Mouse (Mus musculus) adipocyte (in vitro differentiated cells): ENCODE data around the gene Krt79.

Experiments used
- DNase-seq: peaks from one replicate; pipeline ENCODE4 v3.0.0-alpha.2; 2016; ENCODE audit warnings: low spot score

The Krt79 gene

DNA sequence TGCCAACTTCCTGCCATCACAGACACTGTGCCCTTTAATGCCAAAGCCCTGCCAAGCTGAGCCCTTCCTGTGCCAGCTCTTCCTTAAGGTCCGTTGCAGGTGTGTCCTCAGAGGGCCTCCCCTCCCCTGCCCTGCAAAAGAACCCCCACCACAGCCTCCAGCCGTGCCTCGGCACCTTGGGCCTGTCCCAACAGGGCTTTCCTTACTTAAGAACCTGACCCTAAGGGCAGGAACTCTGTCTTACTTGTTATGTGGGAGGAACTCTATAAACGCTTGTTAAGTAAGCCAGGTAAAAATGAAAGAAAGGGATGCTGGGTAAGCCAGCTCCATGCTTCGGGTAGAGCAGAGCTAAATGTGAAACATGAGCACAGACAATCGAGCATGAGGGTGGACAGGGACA, 7.1 kb downstream of the Krt79 start:
- no peak for DNase-seq

DNA sequence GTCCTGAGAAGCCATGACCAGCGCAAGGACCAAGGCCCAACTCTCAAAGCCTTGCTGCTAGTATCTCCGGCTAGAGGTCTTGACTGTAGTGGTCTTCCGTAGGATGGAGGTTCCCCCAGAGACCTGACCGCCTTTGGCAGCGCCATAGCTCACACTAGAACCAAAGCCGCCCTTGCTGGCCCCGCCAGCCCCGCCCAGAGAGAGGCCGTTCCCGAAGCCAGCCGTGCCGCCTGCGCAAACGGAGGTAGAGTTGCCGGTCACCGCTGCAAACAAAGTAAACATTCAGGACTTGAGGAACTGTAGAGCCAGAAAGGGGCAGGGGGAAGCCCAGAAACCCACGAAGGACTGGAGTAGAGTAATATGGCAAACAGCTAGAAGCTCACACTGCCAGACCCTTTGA, 10.5 kb downstream of the Krt79 start:
- DNase-seq = no peak

DNA sequence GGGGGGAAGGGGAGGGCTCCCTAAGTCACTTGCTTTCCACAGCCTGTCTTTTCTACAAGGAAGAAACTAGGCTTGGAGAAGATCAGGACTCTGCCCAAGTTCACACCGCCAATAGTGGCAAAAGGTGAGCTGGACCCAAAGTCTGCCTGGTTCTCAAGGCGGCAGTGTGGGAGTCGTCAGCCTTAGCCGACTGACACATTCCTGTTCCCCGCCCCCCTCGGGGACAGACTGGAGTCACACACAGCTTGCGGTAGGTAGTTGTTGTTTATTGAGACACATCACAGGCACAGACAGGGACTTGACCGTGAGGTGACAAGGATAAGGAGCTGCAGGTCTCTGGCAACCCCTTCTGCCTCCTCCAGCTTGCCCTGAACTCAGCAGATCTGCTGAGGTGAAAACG, 11.0 kb downstream of the Krt79 start:
- peak; percentile 50 for DNase-seq

- peak; percentile 85 for DNase-seq
These were observed 12.6 kb downstream of the Krt79 start for GRCm38 (mm10) chr15:101927340-101928080.

DNA sequence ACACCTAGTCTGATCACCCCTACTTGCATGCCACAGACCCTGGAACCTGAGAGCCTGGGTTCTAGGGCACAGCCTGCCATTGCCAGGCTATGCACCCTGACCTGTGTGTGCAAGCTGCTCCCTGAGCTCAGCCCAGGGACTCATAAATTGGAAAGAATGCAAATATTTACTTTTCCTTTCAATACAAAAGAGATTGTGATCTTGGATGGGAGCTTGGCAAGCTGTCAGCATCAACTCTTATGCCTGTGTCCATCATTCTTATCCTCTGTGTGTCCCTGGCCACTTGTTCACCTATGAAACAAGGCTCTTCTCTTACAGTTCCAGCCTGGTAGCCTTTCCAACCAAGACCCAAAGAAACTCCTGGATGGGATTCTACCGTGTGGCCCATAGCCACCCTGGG, 15.1 kb downstream of the Krt79 start:
- no peak for DNase-seq

DNA sequence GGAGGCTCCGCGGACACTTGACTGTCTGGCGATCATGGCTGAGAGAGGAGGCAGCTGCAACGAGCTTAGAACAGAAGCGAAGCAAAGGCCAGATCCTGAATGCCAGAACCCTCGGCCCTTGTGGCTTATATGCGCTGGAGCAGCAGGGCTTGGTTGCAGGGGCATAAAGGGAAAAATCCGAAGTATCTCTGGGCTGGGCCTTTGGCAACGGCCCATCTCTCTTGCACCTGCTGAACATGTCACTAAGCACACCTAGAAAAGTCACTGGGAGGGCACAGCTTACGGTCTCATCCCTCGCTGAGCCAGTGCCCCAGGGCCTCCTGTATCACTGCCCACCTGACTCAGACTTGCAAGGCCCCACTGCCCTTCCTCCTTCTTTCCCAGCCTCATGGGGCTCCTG, 15.5 kb downstream of the Krt79 start, which contains the start of gene Krt4:
Krt4 (minus strand) TSS at position 101 of the 400 bp plus-strand sequence.
- no peak for DNase-seq

DNA sequence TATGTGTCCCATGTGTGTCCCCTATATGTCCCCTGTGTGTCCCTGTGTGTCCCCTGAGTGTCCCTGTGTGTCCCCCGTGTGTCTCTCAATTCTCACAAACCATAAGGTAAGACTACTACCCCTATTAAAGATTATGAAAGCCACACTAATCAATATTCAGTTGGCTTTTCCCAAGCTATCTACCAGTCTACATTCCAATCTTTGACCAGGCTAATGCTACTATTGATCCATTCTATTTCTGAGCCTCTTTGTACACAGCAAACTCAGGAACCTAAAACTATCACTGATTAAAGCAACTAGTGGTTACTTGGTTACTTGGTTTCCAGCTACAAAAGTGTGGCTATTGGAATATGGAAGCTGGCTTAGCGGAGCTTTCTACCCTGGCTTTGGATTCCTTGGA, 17.8 kb downstream of the Krt79 start:
- DNase-seq = no peak

DNA sequence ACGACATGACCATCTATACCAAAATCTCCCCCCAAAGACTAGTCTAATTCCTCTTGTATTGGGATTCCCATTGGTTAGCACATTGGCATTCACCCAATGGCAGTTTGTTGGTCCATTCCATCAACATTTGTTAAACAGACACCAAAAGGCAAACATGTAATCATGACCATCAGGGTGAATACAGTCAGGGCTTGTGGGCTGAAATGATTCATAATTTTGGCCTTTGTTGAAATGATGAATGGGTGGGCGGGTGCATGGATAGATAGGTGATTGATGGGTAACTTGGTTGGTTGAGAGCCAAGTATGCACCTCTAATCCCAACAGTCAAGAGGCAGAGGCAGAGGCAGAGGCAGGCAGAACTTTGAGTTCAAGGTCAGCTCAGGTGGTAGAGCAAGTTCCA, 24.1 kb downstream of the Krt79 start:
- DNase-seq = no peak

DNA sequence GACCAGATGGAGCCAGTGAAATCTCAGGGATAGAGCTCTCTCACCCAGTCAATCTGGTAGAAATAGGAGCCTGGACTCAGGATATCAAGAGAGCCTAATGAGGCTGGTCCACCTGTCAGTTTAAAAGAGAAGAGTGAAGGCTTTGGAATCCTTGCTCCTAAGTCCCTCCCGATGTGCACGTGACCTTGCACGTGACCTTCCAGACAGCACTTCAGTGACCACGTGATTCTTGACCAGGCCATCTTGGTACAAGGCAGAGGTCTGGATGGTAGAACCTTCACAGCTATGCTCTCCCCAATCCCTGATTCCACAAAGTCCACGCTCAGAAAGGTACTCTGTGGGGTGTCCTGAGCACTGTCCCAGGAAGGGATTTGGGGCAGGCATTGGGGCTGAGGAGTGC, 35.3 kb downstream of the Krt79 start:
- DNase-seq = no peak

DNA sequence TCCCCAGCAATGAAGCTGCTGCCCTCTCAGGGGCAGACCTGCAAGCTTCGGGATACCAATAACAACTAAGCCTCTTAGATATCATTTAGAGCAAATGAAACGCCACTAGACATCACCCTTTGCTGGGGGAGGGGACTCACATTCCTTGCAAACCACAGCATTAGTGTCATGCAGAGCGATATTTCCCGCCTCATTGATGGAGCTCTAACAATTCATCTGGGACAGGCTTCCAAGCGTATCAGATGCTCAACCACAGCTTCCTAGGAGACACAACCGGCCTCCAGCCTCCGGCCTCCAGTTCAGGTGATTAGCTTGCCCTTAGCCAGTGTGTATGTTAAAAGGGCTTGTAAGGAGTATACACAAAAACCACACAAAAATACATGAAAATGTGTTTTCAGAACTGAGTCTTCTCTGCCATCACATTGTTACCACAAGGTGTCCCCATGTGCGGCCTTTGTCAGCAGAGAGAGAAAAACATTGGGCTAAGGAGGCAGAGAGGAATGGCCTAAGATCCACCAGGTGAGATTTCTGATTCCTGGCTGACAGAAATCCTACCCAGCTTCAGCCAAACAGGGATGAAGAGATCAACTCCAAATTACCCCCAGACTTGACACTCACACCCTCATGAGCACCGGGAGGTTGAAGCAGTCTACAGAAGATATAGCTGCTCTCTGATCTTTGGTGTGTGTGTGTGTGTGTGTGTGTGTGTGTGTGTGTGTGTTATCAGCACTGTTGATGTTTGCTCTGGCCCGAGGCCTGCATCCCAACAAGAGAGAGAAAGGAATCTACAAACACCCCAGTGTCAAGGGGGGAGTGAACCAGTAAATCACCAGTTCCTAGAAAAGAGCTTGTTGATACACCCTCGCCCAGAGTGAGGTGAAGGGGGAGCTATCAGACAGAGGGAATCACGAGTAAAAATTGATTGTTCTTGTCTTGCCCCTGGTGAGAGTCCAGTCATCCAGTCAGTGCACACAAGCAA, 37.7 kb downstream of the Krt79 start:
- peak; percentile 27 for DNase-seq

GRCm38 (mm10) chr15:101895216-101895615, 44.9 kb downstream of the Krt79 start:
- no peak for DNase-seq

GRCm38 (mm10) chr15:101892820-101893219, 47.3 kb downstream of the Krt79 start, which contains the start of gene Krt76:
Gene Krt76, minus strand, starts transcription at chr15:101892920.
- DNase-seq = no peak

DNA sequence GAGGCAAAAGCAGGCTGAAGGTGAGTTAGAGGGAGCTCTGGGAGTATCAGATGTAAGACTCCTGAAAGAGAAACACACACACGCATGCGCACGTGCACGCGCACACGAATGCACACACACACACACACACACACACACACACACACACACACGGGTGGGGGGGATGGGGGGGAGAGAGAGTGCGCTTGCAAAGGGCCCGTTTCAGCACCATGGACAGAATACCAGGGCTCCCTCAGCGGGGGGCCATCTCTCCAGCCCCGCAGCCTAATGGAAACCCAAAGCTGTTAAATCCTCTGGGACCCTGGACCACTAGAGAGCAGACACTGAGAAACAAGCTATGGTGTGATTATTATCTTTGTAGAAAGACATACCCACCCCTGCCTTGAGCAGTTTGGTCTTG, 60.3 kb downstream of the Krt79 start:
- no peak for DNase-seq
